Mouse (Mus musculus): ENCODE results near the gene Ank3. TPM values are rescaled to one million over a fixed set of nuclear protein-coding genes. Genes with fewer than 3 reads are reported as not detected.
A peak's percentile ranks its signal among the peaks of the same experiment; 100 is the strongest.

The Ank3 gene
- polyA plus RNA-seq, 1 experiment from 2014 or later = 60.0 TPM

GRCm38 (mm10) chr10:69790606-69791005, 392.0 kb downstream of the Ank3 start:
- Histone ChIP-seq H3K9me3 (replicated peaks; ENCODE audit: control insufficient read depth, low read length) (no peaks in the 10 kb centered on the region), H3K4me2 (ENCODE audit: low read length) (no peak overlapping the region), H3K9ac (ENCODE audit: low read length) (no peak overlapping the region), H3K27ac (ENCODE audit: low read depth, low read length) (no peak overlapping the region), H3K4me1 (ENCODE audit: control insufficient read depth, insufficient read depth, low read length) (peaks cover 10% of the 10 kb centered on the region), H3K27me3 (replicated peaks; ENCODE audit: control insufficient read depth, insufficient read depth, low read length) (no peaks in the 10 kb centered on the region), H3K36me3 (ENCODE audit: control insufficient read depth, insufficient read depth, low read length) (no peaks in the 10 kb centered on the region), H3K4me3 (ENCODE audit: low read depth, low read length) (no peak overlapping the region)
- DNase-seq (ENCODE audit: low spot score) (no peak), ATAC-seq (no peak)
- 70% methylated on average over 4 of the region's 4 CpGs for WGBS

- Histone ChIP-seq H3K4me1 (ENCODE audit: control insufficient read depth, insufficient read depth, low read length) (peaks cover 16% of the 10 kb centered on the region), H3K4me3 (ENCODE audit: low read depth, low read length) (no peak overlapping the region), H3K9me3 (replicated peaks; ENCODE audit: control insufficient read depth, low read length) (no peaks in the 10 kb centered on the region), H3K27ac (ENCODE audit: low read depth, low read length) (no peak overlapping the region), H3K9ac (ENCODE audit: low read length) (no peak overlapping the region), H3K4me2 (ENCODE audit: low read length) (no peak overlapping the region), H3K27me3 (replicated peaks; ENCODE audit: control insufficient read depth, insufficient read depth, low read length) (no peaks in the 10 kb centered on the region), H3K36me3 (ENCODE audit: control insufficient read depth, insufficient read depth, low read length) (no peaks in the 10 kb centered on the region)
- ATAC-seq (no peak), DNase-seq (ENCODE audit: low spot score) (peak; percentile 45)
- WGBS = 39% methylated on average over 7 of the region's 7 CpGs
Observed at GRCm38 (mm10) chr10:69791951-69792350, 393.4 kb downstream of the Ank3 start.

GRCm38 (mm10) chr10:69792400-69792799, 393.8 kb downstream of the Ank3 start:
- no peaks in the 10 kb centered on the region for H3K9me3 ChIP-seq (replicated peaks; ENCODE audit: control insufficient read depth, low read length)
- H3K4me1 ChIP-seq (ENCODE audit: control insufficient read depth, insufficient read depth, low read length) = peaks cover 14% of the 10 kb centered on the region
- no peak overlapping the region for H3K4me3 ChIP-seq (ENCODE audit: low read depth, low read length)
- H3K9ac ChIP-seq (ENCODE audit: low read length) = no peak overlapping the region
- no peaks in the 10 kb centered on the region for H3K36me3 ChIP-seq (ENCODE audit: control insufficient read depth, insufficient read depth, low read length)
- no peak for ATAC-seq
- no peaks in the 10 kb centered on the region for H3K27me3 ChIP-seq (replicated peaks; ENCODE audit: control insufficient read depth, insufficient read depth, low read length)
- no peak overlapping the region for H3K27ac ChIP-seq (ENCODE audit: low read depth, low read length)
- no peak overlapping the region for H3K4me2 ChIP-seq (ENCODE audit: low read length)
- 75% methylated on average over 9 of the region's 9 CpGs for WGBS
- no peak for DNase-seq (ENCODE audit: low spot score)

GRCm38 (mm10) chr10:69793079-69793478, 394.5 kb downstream of the Ank3 start:
- Histone ChIP-seq H3K36me3 (ENCODE audit: control insufficient read depth, insufficient read depth, low read length) (no peaks in the 10 kb centered on the region), H3K9ac (ENCODE audit: low read length) (no peak overlapping the region), H3K27ac (ENCODE audit: low read depth, low read length) (no peak overlapping the region; the same call in 1 of the 2 replicates), H3K27me3 (replicated peaks; ENCODE audit: control insufficient read depth, insufficient read depth, low read length) (no peaks in the 10 kb centered on the region), H3K4me1 (ENCODE audit: control insufficient read depth, insufficient read depth, low read length) (peaks cover 11% of the 10 kb centered on the region), H3K4me3 (ENCODE audit: low read depth, low read length) (no peak overlapping the region), H3K9me3 (replicated peaks; ENCODE audit: control insufficient read depth, low read length) (no peaks in the 10 kb centered on the region), H3K4me2 (ENCODE audit: low read length) (no peak overlapping the region)
- ATAC-seq (0 out of 2 replicates have a peak, but pooled peaks have one; percentile 8), DNase-seq (ENCODE audit: low spot score) (peak; percentile 70)
- 34% methylated on average over 9 of the region's 9 CpGs for WGBS

GRCm38 (mm10) chr10:69795656-69796055, 397.1 kb downstream of the Ank3 start:
- ATAC-seq = no peak
- H3K27me3 ChIP-seq (replicated peaks; ENCODE audit: control insufficient read depth, insufficient read depth, low read length) = no peaks in the 10 kb centered on the region
- no peak overlapping the region for H3K27ac ChIP-seq (ENCODE audit: low read depth, low read length)
- 92% methylated on average over 3 of the region's 3 CpGs for WGBS
- H3K9me3 ChIP-seq (replicated peaks; ENCODE audit: control insufficient read depth, low read length) = no peaks in the 10 kb centered on the region
- no peak overlapping the region for H3K4me3 ChIP-seq (ENCODE audit: low read depth, low read length)
- no peak for DNase-seq (ENCODE audit: low spot score)
- no peaks in the 10 kb centered on the region for H3K36me3 ChIP-seq (ENCODE audit: control insufficient read depth, insufficient read depth, low read length)
- H3K9ac ChIP-seq (ENCODE audit: low read length) = no peak overlapping the region
- no peak overlapping the region for H3K4me2 ChIP-seq (ENCODE audit: low read length)
- H3K4me1 ChIP-seq (ENCODE audit: control insufficient read depth, insufficient read depth, low read length) = peaks cover 11% of the 10 kb centered on the region

GRCm38 (mm10) chr10:69796421-69796886, 397.9 kb downstream of the Ank3 start:
- Histone ChIP-seq H3K9me3 (replicated peaks; ENCODE audit: control insufficient read depth, low read length) (no peaks in the 10 kb centered on the region), H3K36me3 (ENCODE audit: control insufficient read depth, insufficient read depth, low read length) (no peaks in the 10 kb centered on the region), H3K4me3 (ENCODE audit: low read depth, low read length) (no peak overlapping the region), H3K9ac (ENCODE audit: low read length) (no peak overlapping the region), H3K4me2 (ENCODE audit: low read length) (no peak overlapping the region), H3K27ac (ENCODE audit: low read depth, low read length) (no peak overlapping the region), H3K27me3 (replicated peaks; ENCODE audit: control insufficient read depth, insufficient read depth, low read length) (no peaks in the 10 kb centered on the region), H3K4me1 (ENCODE audit: control insufficient read depth, insufficient read depth, low read length) (peaks cover 11% of the 10 kb centered on the region)
- ATAC-seq (peak; percentile 48; the same call in 1 of the 2 replicates), DNase-seq (ENCODE audit: low spot score) (peak; percentile 70)
- 47% methylated on average over 8 of the region's 8 CpGs for WGBS

- ATAC-seq = peak; percentile 85; the same call in 1 of the 2 replicates
- 0 out of 2 replicates have a peak overlapping the region, but pooled peaks have one; percentile 9 for H3K4me2 ChIP-seq (ENCODE audit: low read length)
- no peak overlapping the region for H3K4me3 ChIP-seq (ENCODE audit: low read depth, low read length)
- no peaks in the 10 kb centered on the region for H3K36me3 ChIP-seq (ENCODE audit: control insufficient read depth, insufficient read depth, low read length)
- H3K27ac ChIP-seq (ENCODE audit: low read depth, low read length) = peak overlapping the region; percentile 72
- H3K9ac ChIP-seq (ENCODE audit: low read length) = no peak overlapping the region
- H3K27me3 ChIP-seq (replicated peaks; ENCODE audit: control insufficient read depth, insufficient read depth, low read length) = no peaks in the 10 kb centered on the region
- no peaks in the 10 kb centered on the region for H3K9me3 ChIP-seq (replicated peaks; ENCODE audit: control insufficient read depth, low read length)
- peaks cover 12% of the 10 kb centered on the region for H3K4me1 ChIP-seq (ENCODE audit: control insufficient read depth, insufficient read depth, low read length)
- WGBS = 74% methylated on average over 14 of the region's 14 CpGs
- DNase-seq (ENCODE audit: low spot score) = peak; percentile 87
Observed at GRCm38 (mm10) chr10:69803135-69803756, 404.7 kb downstream of the Ank3 start.

GRCm38 (mm10) chr10:69804613-69805012, 406.0 kb downstream of the Ank3 start:
- no peak overlapping the region for H3K4me3 ChIP-seq (ENCODE audit: low read depth, low read length)
- H3K9me3 ChIP-seq (replicated peaks; ENCODE audit: control insufficient read depth, low read length) = no peaks in the 10 kb centered on the region
- no peak overlapping the region; the same call in 1 of the 2 replicates for H3K27ac ChIP-seq (ENCODE audit: low read depth, low read length)
- H3K9ac ChIP-seq (ENCODE audit: low read length) = no peak overlapping the region
- WGBS = 74% methylated on average over 6 of the region's 6 CpGs
- peaks cover 6% of the 10 kb centered on the region; the same call in 1 of the 2 replicates for H3K36me3 ChIP-seq (ENCODE audit: control insufficient read depth, insufficient read depth, low read length)
- H3K4me2 ChIP-seq (ENCODE audit: low read length) = no peak overlapping the region
- no peak for ATAC-seq
- H3K27me3 ChIP-seq (replicated peaks; ENCODE audit: control insufficient read depth, insufficient read depth, low read length) = no peaks in the 10 kb centered on the region
- peaks cover 12% of the 10 kb centered on the region for H3K4me1 ChIP-seq (ENCODE audit: control insufficient read depth, insufficient read depth, low read length)
- DNase-seq (ENCODE audit: low spot score) = no peak

GRCm38 (mm10) chr10:69810785-69811184, 412.2 kb downstream of the Ank3 start:
- no peak overlapping the region for H3K27ac ChIP-seq (ENCODE audit: low read depth, low read length)
- H3K4me2 ChIP-seq (ENCODE audit: low read length) = no peak overlapping the region
- H3K27me3 ChIP-seq (replicated peaks; ENCODE audit: control insufficient read depth, insufficient read depth, low read length) = no peaks in the 10 kb centered on the region
- peaks cover 2% of the 10 kb centered on the region; the same call in 1 of the 2 replicates for H3K4me1 ChIP-seq (ENCODE audit: control insufficient read depth, insufficient read depth, low read length)
- DNase-seq (ENCODE audit: low spot score) = no peak
- ATAC-seq = no peak
- H3K9ac ChIP-seq (ENCODE audit: low read length) = no peak overlapping the region
- H3K9me3 ChIP-seq (replicated peaks; ENCODE audit: control insufficient read depth, low read length) = no peaks in the 10 kb centered on the region
- WGBS = 93% methylated on average over 8 of the region's 8 CpGs
- H3K4me3 ChIP-seq (ENCODE audit: low read depth, low read length) = no peak overlapping the region
- peaks cover 13% of the 10 kb centered on the region; the same call in 1 of the 2 replicates for H3K36me3 ChIP-seq (ENCODE audit: control insufficient read depth, insufficient read depth, low read length)

All from forebrain, embryonic 14.5 days (tissue).